Mouse (Mus musculus) heart, adult 2 months (tissue): ENCODE measurements around the gene Tor2a. TPM values are rescaled to one million over a fixed set of nuclear protein-coding genes. Genes with fewer than 3 reads are reported as not detected.
A peak's percentile ranks its signal among the peaks of the same experiment; 100 is the strongest.

Experiments
- DNase-seq, 2 experiments: peaks; one replicate each; pipeline ENCODE4 v3.0.0; 2021
- H3K27ac ChIP-seq: fragments of 200-600 bp; 2 replicates; pipeline ENCODE4 v1.8.1; 2022
- H3K27me3 ChIP-seq: fragments of 200-500 bp; 2 replicates; pipeline ENCODE4 v1.6.1; 2012; ENCODE audit warnings: mild to moderate bottlenecking, low read length, inconsistent platforms, mixed read lengths; ENCODE audit not compliant: control insufficient read depth, insufficient read depth
- H3K36me3 ChIP-seq: fragments of 200-500 bp; 2 replicates; pipeline ENCODE4 v1.6.1; 2012; ENCODE audit warnings: low read length, inconsistent platforms; ENCODE audit not compliant: control insufficient read depth, insufficient read depth
- H3K4me1 ChIP-seq: fragments of 200-500 bp; 2 replicates; pipeline ENCODE4 v1.6.1; 2011; ENCODE audit warnings: low read length; ENCODE audit not compliant: control insufficient read depth, insufficient read depth
- H3K4me3 ChIP-seq: fragments of 200-600 bp; 2 replicates; pipeline ENCODE4 v1.8.1; 2022
- H3K79me2 ChIP-seq: fragments of 200-500 bp; replicated peaks from 2 replicates; pipeline ENCODE4 v1.6.1; 2012; ENCODE audit warnings: mild to moderate bottlenecking, inconsistent platforms, low read length, moderate library complexity, mixed read lengths; ENCODE audit not compliant: control insufficient read depth, insufficient read depth
- H3K9ac ChIP-seq: fragments of 200-500 bp; 2 replicates; pipeline ENCODE4 v1.6.1; 2012; ENCODE audit warnings: low read depth, mild to moderate bottlenecking, control low read depth, inconsistent platforms, low read length, mixed read lengths
- CTCF ChIP-seq: fragments of 200-600 bp; IDR thresholded peaks from 2 replicates; pipeline ENCODE4 v1.8.1; 2022; ENCODE audit warnings: antibody characterized with exemption, mild to moderate bottlenecking, moderate library complexity
- EP300 ChIP-seq: fragments of 200-500 bp; IDR thresholded peaks from 2 replicates; pipeline ENCODE4 v1.6.1; 2011; ENCODE audit warnings: low read depth, low read length, control low read depth; ENCODE audit not compliant: insufficient read depth
- POLR2A ChIP-seq: fragments of 200-500 bp; IDR thresholded peaks from 2 replicates; pipeline ENCODE4 v1.6.1; 2011; ENCODE audit warnings: mild to moderate bottlenecking, low read depth, low read length, control low read depth; ENCODE audit not compliant: insufficient read depth
- WGBS: fragments of 180-500 bp; shearing (Covaris S2); methylation state at CpG from one replicate; pipeline ENCODE4 v1.1.7; 2018; 5-methylcytosine and 5-hydroxymethylcytosine counted together
- intact Hi-C: fragments of 180-260 bp; cut with DNase I; formaldehyde crosslinking; loops from one replicate; pipeline ENCODE4 v1.15.1; 2025
- polyA plus RNA-seq: library from polyadenylated mRNA; depleted of rRNA; stranded (reverse); fragments of >200 nt; gene quantifications from 2 replicates; pipeline ENCODE4 v1.2.3, GENCODE M21; 2012
- total RNA-seq, 2 experiments: library from RNA; stranded (reverse); gene quantifications; 2 replicates each; pipeline ENCODE4 v1.2.3; 2021

Tor2a gene
- total and polyA plus RNA-seq, 3 experiments = 8.2 to 22.2 (median 9.4) TPM

DNA sequence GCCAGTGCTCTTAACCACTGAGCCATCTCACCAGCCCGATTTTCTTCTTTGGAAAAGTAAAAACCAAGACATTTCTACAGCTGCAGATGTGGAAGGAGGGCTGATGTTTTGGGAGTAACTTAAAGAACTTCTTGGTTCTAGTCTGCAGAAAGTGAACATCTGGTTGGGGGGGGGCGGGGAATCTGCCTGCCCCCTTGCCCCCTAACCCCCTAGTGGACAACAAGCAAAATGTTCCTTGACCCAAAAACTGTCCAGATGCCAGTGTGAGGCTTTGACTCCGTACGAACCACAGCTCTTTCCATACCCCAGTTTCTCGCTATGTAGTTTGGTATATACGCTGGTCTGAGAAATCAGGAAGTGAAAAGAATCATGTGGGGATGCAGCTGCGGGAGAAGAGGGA, 6.8 kb upstream of the Tor2a start:
- no peak overlapping the region for H3K27ac ChIP-seq
- no peaks in the 10 kb centered on the region for H3K27me3 ChIP-seq
- no peaks in the 10 kb centered on the region for H3K79me2 ChIP-seq
- intact Hi-C loops = no loop called here
- no peak for DNase-seq
- WGBS = 69% methylated on average over 7 of the region's 7 CpGs
- H3K36me3 ChIP-seq = no peaks in the 10 kb centered on the region
- H3K4me1 ChIP-seq = no peaks in the 10 kb centered on the region
- H3K4me3 ChIP-seq = no peak overlapping the region
- TF ChIP-seq EP300 = no peak
- TF ChIP-seq POLR2A = no peak
- TF ChIP-seq CTCF = peak; percentile 29
- H3K9ac ChIP-seq = no peak overlapping the region

DNA sequence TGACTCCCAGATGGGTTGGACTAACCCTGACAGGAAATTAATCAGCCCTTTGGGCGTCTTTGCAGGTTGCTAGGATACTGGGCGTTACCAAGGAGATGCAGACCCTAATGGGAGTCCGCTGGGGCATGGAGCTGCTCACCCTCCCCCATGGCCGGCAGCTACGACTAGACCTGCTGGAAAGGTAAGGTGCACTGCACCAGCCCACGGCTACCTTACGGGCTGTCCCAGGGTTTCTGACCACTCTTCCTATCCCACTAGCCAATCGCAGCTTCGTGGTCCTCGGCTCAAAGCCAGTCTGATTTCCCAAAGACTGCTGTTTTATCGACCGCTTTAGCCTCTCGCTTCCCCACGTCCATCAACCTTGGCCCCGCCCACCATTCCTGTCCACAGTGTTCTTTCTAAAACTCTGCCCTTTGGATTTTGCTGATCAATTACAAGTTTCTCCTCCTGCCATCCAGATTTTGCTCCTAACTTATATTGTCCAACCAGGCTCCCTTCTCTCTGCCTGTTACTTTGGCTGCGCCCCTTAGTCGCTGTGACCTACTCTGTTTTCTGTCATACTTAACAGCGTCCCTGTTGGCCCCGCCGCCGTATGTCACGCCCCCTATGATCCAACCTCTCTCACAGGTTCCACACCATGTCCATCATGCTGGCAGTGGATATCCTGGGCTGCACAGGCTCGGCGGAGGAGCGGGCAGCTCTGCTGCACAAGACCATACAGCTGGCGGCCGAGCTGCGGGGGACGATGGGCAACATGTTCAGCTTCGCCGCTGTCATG, 6.0 kb upstream of the Tor2a start:
- Histone ChIP-seq H3K27me3 (no peaks in the 10 kb centered on the region), H3K27ac (no peak overlapping the region), H3K4me1 (no peaks in the 10 kb centered on the region), H3K79me2 (no peaks in the 10 kb centered on the region), H3K36me3 (no peaks in the 10 kb centered on the region), H3K4me3 (peak overlapping the region; percentile 36), H3K9ac (no peak overlapping the region)
- DNase-seq = peak; percentile 54 to 66
- 49% methylated on average over 31 of the region's 31 CpGs for WGBS
- intact Hi-C loops = no loop called here
- TF ChIP-seq POLR2A (peak; percentile 51; the same call in 1 of the 2 replicates), EP300 (no peak), CTCF (no peak)

GRCm38 (mm10) chr2:32751665-32752033, 5.4 kb upstream of the Tor2a start:
- intact Hi-C loops = no loop called here
- peak overlapping the region; percentile 36; the same call in 1 of the 2 replicates for H3K4me3 ChIP-seq
- no peak overlapping the region for H3K27ac ChIP-seq
- TF ChIP-seq CTCF (no peak), EP300 (no peak), POLR2A (no peak)
- H3K79me2 ChIP-seq = no peaks in the 10 kb centered on the region
- no peaks in the 10 kb centered on the region; the same call in 1 of the 2 replicates for H3K4me1 ChIP-seq
- H3K9ac ChIP-seq = no peak overlapping the region
- WGBS = 50% methylated on average over 10 of the region's 10 CpGs
- DNase-seq = no peak
- no peaks in the 10 kb centered on the region for H3K36me3 ChIP-seq
- H3K27me3 ChIP-seq = no peaks in the 10 kb centered on the region

GRCm38 (mm10) chr2:32752181-32752580, 4.9 kb upstream of the Tor2a start:
- 76% methylated on average over 10 of the region's 10 CpGs for WGBS
- Histone ChIP-seq H3K4me1 (peaks cover 1% of the 10 kb centered on the region; the same call in 1 of the 2 replicates), H3K9ac (no peak overlapping the region), H3K27ac (no peak overlapping the region), H3K27me3 (no peaks in the 10 kb centered on the region), H3K36me3 (no peaks in the 10 kb centered on the region), H3K79me2 (no peaks in the 10 kb centered on the region), H3K4me3 (no peak overlapping the region)
- intact Hi-C loops = no loop called here
- TF ChIP-seq POLR2A (no peak), CTCF (no peak), EP300 (no peak)
- no peak for DNase-seq

- no peaks in the 10 kb centered on the region for H3K27me3 ChIP-seq
- intact Hi-C loops = loop anchor here (1.0 to 5.0 kb wide), 2 partner anchors 43 to 184 kb away; partner anchors contain the start of genes Cdk9, Dpm2 and Pip5kl1
- H3K4me1 ChIP-seq = peaks cover 1% of the 10 kb centered on the region; the same call in 1 of the 2 replicates
- no peak overlapping the region for H3K4me3 ChIP-seq
- no peak overlapping the region for H3K9ac ChIP-seq
- no peaks in the 10 kb centered on the region for H3K79me2 ChIP-seq
- no peak overlapping the region for H3K27ac ChIP-seq
- DNase-seq = no peak
- no peaks in the 10 kb centered on the region for H3K36me3 ChIP-seq
- WGBS = 34% methylated on average over 6 of the region's 6 CpGs
- TF ChIP-seq CTCF = no peak
- TF ChIP-seq POLR2A = no peak
- no peak for TF ChIP-seq EP300
Measured at GRCm38 (mm10) chr2:32756674-32757055, 369 bp upstream of the Tor2a start.

GRCm38 (mm10) chr2:32758503-32758902, 1.5 kb downstream of the Tor2a start:
- intact Hi-C loops = loop anchor here (5.0 kb wide), 1 partner anchor 186 kb away; the partner anchor contains the start of genes Dpm2 and Pip5kl1
- Histone ChIP-seq H3K27ac (no peak overlapping the region), H3K27me3 (no peaks in the 10 kb centered on the region), H3K36me3 (no peaks in the 10 kb centered on the region), H3K4me1 (peaks cover 1% of the 10 kb centered on the region; the same call in 1 of the 2 replicates), H3K9ac (no peak overlapping the region), H3K79me2 (no peaks in the 10 kb centered on the region), H3K4me3 (no peak overlapping the region)
- no peak for DNase-seq
- 78% methylated on average over 8 of the region's 8 CpGs for WGBS
- TF ChIP-seq EP300 (no peak), POLR2A (no peak), CTCF (no peak)
